Mouse (Mus musculus) midbrain, embryonic 12.5 days (tissue): Measurements from ENCODE around the gene Dapk1. TPM values are rescaled to one million over a fixed set of nuclear protein-coding genes. Genes with fewer than 3 reads are reported as not detected.

ENCODE experiments used
- ATAC-seq: fragments of 200-750 bp; cut with Nextera tagmentation; 2 replicates; pipeline ENCODE4 v1.8.0; 2017; ENCODE audit warnings: low read depth, moderate TSS enrichment, moderate library complexity; ENCODE audit not compliant: low FRiP score
- H3K27ac ChIP-seq: fragments of 300-500 bp; sonication (generic); replicated peaks from 2 replicates; pipeline ENCODE4 v1.5.1; 2016; ENCODE audit warnings: mild to moderate bottlenecking
- H3K27me3 ChIP-seq: fragments of 300-500 bp; sonication (generic); 2 replicates; pipeline ENCODE4 v1.6.1; 2016; ENCODE audit warnings: mild to moderate bottlenecking
- H3K36me3 ChIP-seq: fragments of 300-500 bp; sonication (generic); 2 replicates; pipeline ENCODE4 v1.6.1; 2016
- H3K4me1 ChIP-seq: fragments of 300-500 bp; sonication (generic); 2 replicates; pipeline ENCODE4 v1.6.1; 2016
- H3K4me2 ChIP-seq: fragments of 300-500 bp; sonication (generic); replicated peaks from 2 replicates; pipeline ENCODE4 v1.6.1; 2016; ENCODE audit warnings: mild to moderate bottlenecking, moderate library complexity
- H3K4me3 ChIP-seq: fragments of 300-500 bp; sonication (generic); 2 replicates; pipeline ENCODE4 v1.5.1; 2016; ENCODE audit warnings: mild to moderate bottlenecking
- H3K9ac ChIP-seq: fragments of 300-500 bp; sonication (generic); replicated peaks from 2 replicates; pipeline ENCODE4 v1.6.1; 2016; ENCODE audit warnings: mild to moderate bottlenecking, moderate library complexity
- H3K9me3 ChIP-seq: fragments of 300-500 bp; sonication (generic); 2 replicates; pipeline ENCODE4 v1.6.1; 2016; ENCODE audit warnings: mild to moderate bottlenecking
- WGBS: fragments of 180-500 bp; shearing (Covaris S2); methylation state at CpG from one replicate; pipeline ENCODE4 v1.1.7; 2016; 5-methylcytosine and 5-hydroxymethylcytosine counted together
- polyA plus RNA-seq: library from polyadenylated mRNA; unstranded; fragments of >200 nt; fragmentation: Nextera tagmentation; extraction: Ambion mirVana; gene quantifications from 2 replicates; pipeline ENCODE4 v1.2.1, GENCODE M21; 2016

Dapk1 gene
- polyA plus RNA-seq, 1 experiment from 2014 or later, result 36.7 TPM

DNA sequence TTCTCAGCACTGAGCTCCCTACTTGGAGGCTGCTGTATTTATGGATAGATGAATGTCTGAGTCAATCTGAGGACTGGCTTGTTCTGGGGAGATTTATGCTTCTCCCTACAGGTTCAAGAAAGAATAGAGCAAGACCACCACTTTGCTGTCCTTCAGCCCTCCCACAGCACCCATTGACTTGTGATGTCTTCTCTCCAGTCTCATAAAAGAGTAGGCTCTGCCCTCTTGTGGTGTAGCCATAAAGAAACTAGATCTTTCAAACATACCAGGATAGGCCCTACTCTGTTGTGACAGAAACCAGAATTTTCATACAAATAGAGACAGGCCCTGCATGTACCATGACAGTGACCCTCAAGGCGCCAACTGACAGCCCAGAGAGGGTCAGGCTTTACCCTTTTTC lies 145.5 kb downstream of the Dapk1 start:
- H3K36me3 ChIP-seq, result peaks cover 41% of the 10 kb centered on the region

DNA sequence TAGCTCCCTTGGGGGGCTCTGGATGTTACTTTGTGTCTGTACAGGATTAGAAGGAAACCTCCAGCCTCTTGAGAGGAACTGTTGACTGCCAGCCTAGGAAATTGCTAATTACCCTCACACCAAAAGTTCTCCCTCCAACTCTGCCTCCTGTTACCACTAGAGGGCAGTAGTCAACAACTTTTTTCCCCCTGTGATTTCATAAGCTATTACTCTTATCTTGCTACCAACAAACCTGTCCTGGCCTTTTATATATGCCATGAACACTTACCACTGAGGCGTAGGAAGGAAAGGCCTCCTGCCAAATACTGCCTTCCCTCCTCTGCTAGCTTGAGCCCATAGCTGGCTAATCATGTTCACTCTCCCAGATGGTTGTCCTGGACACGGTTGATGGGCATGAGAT lies 146.8 kb downstream of the Dapk1 start:
- no peaks in the 10 kb centered on the region for H3K27me3 ChIP-seq
- H3K9me3 ChIP-seq, result no peaks in the 10 kb centered on the region
- H3K27ac ChIP-seq, result no peak overlapping the region
- no peak overlapping the region for H3K9ac ChIP-seq
- H3K4me3 ChIP-seq, result no peak overlapping the region
- H3K4me2 ChIP-seq, result no peak overlapping the region
- no peak for ATAC-seq
- H3K36me3 ChIP-seq, result peaks cover 55% of the 10 kb centered on the region
- H3K4me1 ChIP-seq, result peaks cover 4% of the 10 kb centered on the region
- WGBS, result 93% methylated on average over 2 of the region's 2 CpGs

More for the DNA sequence above, 145.5 kb downstream of the Dapk1 start:
- H3K27ac ChIP-seq, result no peak overlapping the region
- H3K27me3 ChIP-seq, result no peaks in the 10 kb centered on the region
- 89% methylated on average over 1 of the region's 1 CpGs for WGBS
- no peak overlapping the region for H3K4me2 ChIP-seq
- no peaks in the 10 kb centered on the region for H3K9me3 ChIP-seq
- ATAC-seq, result no peak
- no peak overlapping the region for H3K9ac ChIP-seq
- peaks cover 7% of the 10 kb centered on the region for H3K4me1 ChIP-seq
- H3K4me3 ChIP-seq, result no peak overlapping the region

DNA sequence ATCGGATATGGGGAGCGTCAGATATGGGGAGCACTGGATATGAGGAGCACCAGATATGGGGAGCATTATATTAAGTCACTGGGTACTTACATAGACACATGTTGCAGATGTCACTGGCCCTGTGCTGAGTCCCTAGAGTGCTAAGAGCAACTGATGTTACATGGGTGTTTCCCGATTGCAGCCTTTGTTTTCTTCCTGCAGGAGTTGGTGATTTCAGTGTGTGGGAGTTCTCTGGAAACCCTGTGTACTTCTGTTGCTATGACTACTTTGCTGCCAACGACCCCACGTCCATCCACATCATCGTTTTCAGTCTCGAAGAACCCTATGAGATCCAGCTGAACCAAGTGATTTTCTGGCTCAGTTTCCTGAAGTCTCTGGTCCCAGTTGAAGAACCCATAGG lies 149.2 kb downstream of the Dapk1 start:
- 96% methylated on average over 7 of the region's 7 CpGs for WGBS

DNA sequence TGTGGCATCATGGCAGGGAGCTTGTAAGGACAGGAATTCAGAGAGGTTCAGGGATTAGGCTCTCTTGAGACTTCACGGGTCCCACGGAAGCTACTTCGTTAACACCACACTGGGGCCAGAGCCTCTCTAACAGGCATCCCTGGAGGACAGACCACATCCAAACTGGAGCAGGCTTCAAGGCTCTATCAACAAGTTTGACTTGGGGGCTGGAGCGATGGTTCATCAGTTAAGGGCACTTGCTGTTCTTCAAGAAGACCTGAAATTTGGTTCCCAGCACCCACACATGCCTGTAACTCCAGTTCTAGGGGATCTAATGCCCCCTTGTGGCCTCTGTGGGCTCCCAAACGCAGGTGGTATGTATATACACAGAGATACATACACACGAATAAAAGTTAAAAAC lies 151.5 kb downstream of the Dapk1 start:
- Histone ChIP-seq H3K4me1 (no peaks in the 10 kb centered on the region), H3K9ac (no peak overlapping the region), H3K36me3 (peaks cover 71% of the 10 kb centered on the region), H3K9me3 (no peaks in the 10 kb centered on the region), H3K4me2 (no peak overlapping the region), H3K27me3 (no peaks in the 10 kb centered on the region), H3K4me3 (no peak overlapping the region), H3K27ac (no peak overlapping the region)
- 96% methylated on average over 6 of the region's 6 CpGs for WGBS
- ATAC-seq, result no peak

More for the DNA sequence above, 149.2 kb downstream of the Dapk1 start:
- Histone ChIP-seq H3K36me3 (peaks cover 67% of the 10 kb centered on the region), H3K4me3 (no peak overlapping the region), H3K9me3 (no peaks in the 10 kb centered on the region), H3K27ac (no peak overlapping the region), H3K4me2 (no peak overlapping the region), H3K27me3 (no peaks in the 10 kb centered on the region), H3K9ac (no peak overlapping the region), H3K4me1 (no peaks in the 10 kb centered on the region)
- no peak for ATAC-seq

DNA sequence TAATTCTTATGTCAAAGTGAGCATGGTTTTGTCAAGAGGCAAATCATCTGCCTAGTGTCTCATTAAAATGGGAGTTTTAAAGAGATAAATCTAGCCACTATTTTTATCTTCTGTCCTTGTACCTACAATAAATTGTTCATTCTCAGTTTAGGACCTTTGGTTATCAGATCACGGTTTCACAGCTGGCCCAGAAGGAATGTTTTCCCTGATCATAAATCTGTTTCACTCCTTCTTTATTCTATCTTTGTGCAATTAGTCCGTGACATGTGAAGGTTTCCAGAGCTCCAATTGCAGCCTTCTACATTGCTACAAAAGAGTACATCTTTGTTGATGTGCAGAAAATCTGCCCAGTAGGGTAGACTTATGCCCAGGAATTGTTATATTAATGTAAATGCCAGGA lies 153.5 kb downstream of the Dapk1 start:
- Histone ChIP-seq H3K9ac (no peak overlapping the region), H3K27ac (no peak overlapping the region), H3K9me3 (no peaks in the 10 kb centered on the region), H3K4me3 (no peak overlapping the region), H3K36me3 (peaks cover 52% of the 10 kb centered on the region), H3K27me3 (no peaks in the 10 kb centered on the region), H3K4me1 (no peaks in the 10 kb centered on the region), H3K4me2 (no peak overlapping the region)
- no peak for ATAC-seq
- 89% methylated on average over 2 of the region's 2 CpGs for WGBS

DNA sequence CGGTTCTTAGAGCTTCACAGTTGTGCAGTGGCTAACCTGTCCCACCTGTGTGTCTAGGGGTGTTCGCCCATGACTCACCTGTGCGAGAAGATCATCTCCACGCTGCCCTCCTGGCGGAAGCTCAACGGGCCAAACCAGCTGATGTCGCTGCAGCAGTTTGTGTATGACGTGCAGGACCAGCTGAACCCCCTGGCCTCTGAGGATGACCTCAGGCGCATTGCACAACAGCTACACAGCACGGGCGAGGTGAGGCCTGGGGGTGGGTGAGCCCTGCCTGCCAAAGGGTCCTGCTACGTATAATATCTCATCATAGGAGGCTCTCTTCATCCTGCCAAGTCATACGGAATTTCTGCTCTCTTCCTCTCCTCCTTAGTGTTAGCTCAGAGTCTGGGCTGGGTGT lies 155.5 kb downstream of the Dapk1 start:
- ATAC-seq, result no peak
- no peak overlapping the region for H3K4me3 ChIP-seq
- no peaks in the 10 kb centered on the region for H3K4me1 ChIP-seq
- no peak overlapping the region for H3K27ac ChIP-seq
- H3K36me3 ChIP-seq, result peaks cover 49% of the 10 kb centered on the region
- H3K9ac ChIP-seq, result no peak overlapping the region
- no peak overlapping the region for H3K4me2 ChIP-seq
- WGBS, result 91% methylated on average over 13 of the region's 13 CpGs
- H3K27me3 ChIP-seq, result no peaks in the 10 kb centered on the region
- no peaks in the 10 kb centered on the region for H3K9me3 ChIP-seq

DNA sequence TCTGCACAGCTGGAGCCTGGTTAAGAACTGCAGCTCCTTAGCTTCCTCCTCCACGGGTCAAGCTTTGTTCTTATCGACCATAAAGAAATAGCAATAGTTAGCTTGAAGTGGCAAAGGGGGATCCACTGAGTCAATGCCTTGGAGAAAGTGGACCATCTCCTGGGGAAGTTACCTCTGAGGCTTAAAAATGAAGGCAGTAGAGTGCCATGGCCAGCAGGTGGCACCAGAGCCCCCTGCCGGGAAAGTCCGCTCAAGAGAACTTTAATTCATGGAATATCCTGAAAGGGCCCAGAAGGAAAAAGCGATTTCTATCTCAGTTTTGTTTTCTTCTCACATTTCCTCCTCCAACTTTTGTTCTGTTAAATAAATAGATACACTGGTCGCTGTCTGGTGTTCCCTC lies 157.4 kb downstream of the Dapk1 start:
- Histone ChIP-seq H3K36me3 (peaks cover 43% of the 10 kb centered on the region), H3K9me3 (no peaks in the 10 kb centered on the region), H3K9ac (no peak overlapping the region), H3K4me2 (no peak overlapping the region), H3K4me3 (no peak overlapping the region), H3K4me1 (no peaks in the 10 kb centered on the region), H3K27me3 (no peaks in the 10 kb centered on the region), H3K27ac (no peak overlapping the region)
- no peak for ATAC-seq
- WGBS, result 43% methylated on average over 6 of the region's 6 CpGs

DNA sequence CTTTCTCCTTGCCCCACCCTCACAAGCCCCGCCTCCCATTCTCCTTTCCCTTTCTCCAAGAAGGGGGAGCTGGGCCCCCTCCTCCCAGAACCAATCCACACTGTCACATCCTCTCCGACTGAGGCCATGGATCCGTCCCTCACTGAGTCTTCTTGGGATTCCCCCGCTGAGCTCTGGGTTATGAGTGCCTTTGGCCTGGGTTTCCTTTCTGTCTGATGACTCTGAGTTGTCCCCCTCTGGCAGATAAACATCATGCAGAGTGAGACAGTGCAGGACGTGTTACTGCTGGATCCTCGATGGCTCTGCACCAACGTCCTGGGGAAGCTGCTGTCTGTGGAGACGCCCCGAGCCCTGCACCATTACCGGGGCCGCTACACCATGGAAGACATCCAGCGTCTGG lies 158.6 kb downstream of the Dapk1 start:
- ATAC-seq, result 0 out of 2 replicates have a peak, but pooled peaks have one; percentile 19
- H3K9ac ChIP-seq, result no peak overlapping the region
- H3K4me1 ChIP-seq, result no peaks in the 10 kb centered on the region
- WGBS, result 95% methylated on average over 12 of the region's 12 CpGs
- H3K4me2 ChIP-seq, result no peak overlapping the region
- H3K27me3 ChIP-seq, result no peaks in the 10 kb centered on the region
- H3K36me3 ChIP-seq, result peaks cover 37% of the 10 kb centered on the region
- H3K4me3 ChIP-seq, result no peak overlapping the region
- H3K27ac ChIP-seq, result no peak overlapping the region
- H3K9me3 ChIP-seq, result no peaks in the 10 kb centered on the region

DNA sequence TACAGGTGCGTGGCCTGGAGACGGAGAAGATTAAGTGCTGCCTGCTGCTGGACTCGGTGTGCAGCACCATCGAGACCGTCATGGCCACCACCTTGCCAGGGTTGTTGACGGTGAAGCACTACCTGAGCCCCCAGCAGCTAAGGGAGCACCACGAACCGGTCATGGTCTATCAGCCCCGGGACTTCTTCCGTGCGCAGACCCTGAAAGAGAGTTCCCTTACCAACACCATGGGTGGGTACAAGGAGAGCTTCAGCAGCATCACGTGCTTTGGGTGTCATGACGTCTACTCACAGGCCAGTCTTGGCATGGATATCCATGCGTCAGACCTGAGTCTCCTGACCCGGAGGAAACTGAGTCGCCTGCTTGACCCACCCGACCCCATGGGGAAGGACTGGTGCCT lies 159.4 kb downstream of the Dapk1 start:
- H3K9ac ChIP-seq, result no peak overlapping the region
- no peaks in the 10 kb centered on the region for H3K4me1 ChIP-seq
- 95% methylated on average over 17 of the region's 17 CpGs for WGBS
- no peaks in the 10 kb centered on the region for H3K9me3 ChIP-seq
- H3K4me3 ChIP-seq, result no peak overlapping the region
- no peaks in the 10 kb centered on the region for H3K27me3 ChIP-seq
- H3K36me3 ChIP-seq, result peaks cover 37% of the 10 kb centered on the region
- H3K27ac ChIP-seq, result no peak overlapping the region
- ATAC-seq, result no peak
- H3K4me2 ChIP-seq, result no peak overlapping the region

DNA sequence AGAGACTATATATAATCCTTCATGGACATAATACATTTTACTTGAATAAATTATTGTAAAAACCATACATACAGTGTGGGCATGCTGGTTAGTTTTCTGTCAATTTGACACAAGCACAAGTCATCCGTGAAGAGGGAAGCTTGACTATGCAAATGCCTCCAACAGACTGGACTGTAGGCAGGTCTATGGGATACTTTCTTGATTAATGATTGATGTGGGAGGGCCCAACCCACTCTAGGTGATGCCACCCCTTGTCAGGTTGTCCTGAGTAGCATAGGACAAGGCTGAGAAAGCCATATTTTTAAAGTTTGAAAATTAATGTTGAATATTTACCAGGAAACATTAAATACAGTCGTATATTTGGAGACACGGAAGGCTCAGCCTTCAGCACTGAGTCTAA lies 178.8 kb downstream of the Dapk1 start:
- H3K27me3 ChIP-seq, result no peaks in the 10 kb centered on the region
- H3K4me2 ChIP-seq, result no peak overlapping the region
- no peak overlapping the region for H3K4me3 ChIP-seq
- H3K9me3 ChIP-seq, result no peaks in the 10 kb centered on the region
- no peak overlapping the region for H3K9ac ChIP-seq
- no peak for ATAC-seq
- WGBS, result 93% methylated on average over 3 of the region's 3 CpGs
- H3K4me1 ChIP-seq, result no peaks in the 10 kb centered on the region
- H3K36me3 ChIP-seq, result no peaks in the 10 kb centered on the region
- H3K27ac ChIP-seq, result no peak overlapping the region

DNA sequence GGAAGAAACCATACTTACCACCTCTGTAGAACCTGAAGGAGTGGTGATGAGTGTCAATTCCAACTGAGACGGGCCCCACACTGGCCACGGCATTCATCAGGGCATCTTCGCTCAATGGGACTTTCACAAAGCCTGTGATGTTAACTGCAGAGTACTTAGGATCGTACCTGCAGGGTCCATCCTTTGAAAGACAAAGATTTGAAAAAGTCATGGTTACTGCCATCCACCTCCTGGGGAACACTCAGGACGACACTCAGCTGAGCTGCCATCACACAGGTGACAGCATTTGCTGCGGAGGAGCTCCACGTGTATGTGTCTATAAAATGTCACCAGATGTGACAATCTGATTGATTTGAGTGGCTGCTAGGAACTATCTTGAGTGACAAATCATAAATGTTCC lies 181.6 kb downstream of the Dapk1 start:
- 88% methylated on average over 7 of the region's 7 CpGs for WGBS
- Histone ChIP-seq H3K4me3 (no peak overlapping the region), H3K4me1 (no peaks in the 10 kb centered on the region), H3K9me3 (no peaks in the 10 kb centered on the region), H3K27me3 (no peaks in the 10 kb centered on the region), H3K27ac (no peak overlapping the region), H3K4me2 (no peak overlapping the region), H3K9ac (no peak overlapping the region), H3K36me3 (no peaks in the 10 kb centered on the region)
- no peak for ATAC-seq

DNA sequence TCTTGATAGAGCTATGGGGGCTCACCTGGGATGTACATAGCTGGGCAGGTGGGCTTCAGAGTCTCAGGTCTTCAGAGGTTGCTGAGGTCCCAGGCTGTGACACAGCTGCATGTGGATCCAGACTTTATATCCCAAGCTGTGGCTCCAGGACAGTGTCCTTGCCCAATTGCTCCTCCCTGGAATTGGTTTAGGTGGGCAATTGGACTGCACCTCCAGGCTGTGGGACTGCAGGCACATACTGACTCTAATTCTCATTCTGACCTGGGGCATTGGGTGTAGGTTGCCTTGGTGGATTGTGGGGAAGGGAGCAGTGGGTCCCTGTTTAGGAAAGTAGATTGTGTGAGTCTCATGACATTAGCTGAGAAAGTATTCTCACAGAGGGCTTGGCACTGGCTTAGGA lies 184.5 kb downstream of the Dapk1 start, which contains the start of gene BC051665:
Gene BC051665 (minus strand): TSS at position 101 of the 400 bp plus-strand sequence.
- Histone ChIP-seq H3K4me1 (no peaks in the 10 kb centered on the region), H3K27me3 (no peaks in the 10 kb centered on the region), H3K4me3 (no peak within 1 kb of the TSS), H3K9me3 (no peaks in the 10 kb centered on the region), H3K27ac (no peak within 1 kb of the TSS), H3K36me3 (no peaks in the 10 kb centered on the region), H3K4me2 (no peak within 1 kb of the TSS), H3K9ac (no peak within 1 kb of the TSS)
- no peak for ATAC-seq

DNA sequence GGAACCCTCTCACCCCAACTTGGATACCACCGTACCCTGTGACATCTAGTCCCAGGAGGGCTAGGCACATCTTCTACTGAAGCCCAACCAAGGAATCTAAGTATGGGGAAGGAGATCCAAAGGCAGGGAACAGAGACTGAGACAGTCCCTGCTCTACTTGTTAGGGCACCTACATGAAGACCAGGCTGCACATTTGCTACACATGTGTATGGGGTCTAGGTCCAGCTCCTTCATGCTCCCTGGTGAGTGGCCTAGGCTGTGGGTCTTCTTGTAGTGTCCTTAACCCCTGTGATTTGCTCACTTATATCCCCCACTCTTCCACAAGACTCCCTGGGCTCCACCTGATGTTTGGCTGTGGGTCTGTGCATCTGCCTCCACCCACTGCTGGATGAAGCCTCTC lies 187.7 kb downstream of the Dapk1 start:
- Histone ChIP-seq H3K9me3 (no peaks in the 10 kb centered on the region), H3K36me3 (no peaks in the 10 kb centered on the region), H3K9ac (no peak overlapping the region), H3K4me3 (no peak overlapping the region), H3K4me2 (no peak overlapping the region), H3K4me1 (no peaks in the 10 kb centered on the region), H3K27me3 (no peaks in the 10 kb centered on the region), H3K27ac (no peak overlapping the region)
- WGBS, result 84% methylated on average over 1 of the region's 1 CpGs
- ATAC-seq, result no peak
